Mouse (Mus musculus) ES-CJ7 (cell line): ENCODE measurements around the gene Cyp24a1.

Experiments
- DNase-seq: peaks from one replicate; pipeline ENCODE4 v3.0.0; 2011; ENCODE audit warnings: low read depth, low spot score

Gene Cyp24a1

GRCm38 (mm10) chr2:170497091-170497566 is at the start of gene Cyp24a1:
Cyp24a1 (minus strand) TSS chr2:170497145.
- peak; percentile 58 for DNase-seq

DNA sequence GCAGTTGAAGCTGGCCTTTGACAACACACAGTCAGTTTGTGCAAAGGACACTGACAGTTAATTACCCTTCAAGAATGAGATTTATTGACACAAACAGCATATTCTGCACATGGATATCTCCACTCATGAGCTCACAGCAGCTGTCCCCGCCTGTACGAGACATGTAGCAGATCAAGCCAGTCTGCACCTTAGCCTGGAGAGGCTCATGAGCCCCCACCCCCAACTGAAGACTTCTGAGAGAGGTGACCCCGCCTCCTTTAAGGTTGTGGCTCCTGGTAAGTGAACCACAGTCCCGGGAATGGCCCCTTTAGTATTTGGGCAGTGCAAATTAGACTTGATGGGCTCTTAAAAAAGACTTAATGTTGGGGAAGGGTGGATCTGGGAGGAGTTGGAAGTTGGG is 48.8 kb upstream of the Cyp24a1 start:
- DNase-seq = no peak

DNA sequence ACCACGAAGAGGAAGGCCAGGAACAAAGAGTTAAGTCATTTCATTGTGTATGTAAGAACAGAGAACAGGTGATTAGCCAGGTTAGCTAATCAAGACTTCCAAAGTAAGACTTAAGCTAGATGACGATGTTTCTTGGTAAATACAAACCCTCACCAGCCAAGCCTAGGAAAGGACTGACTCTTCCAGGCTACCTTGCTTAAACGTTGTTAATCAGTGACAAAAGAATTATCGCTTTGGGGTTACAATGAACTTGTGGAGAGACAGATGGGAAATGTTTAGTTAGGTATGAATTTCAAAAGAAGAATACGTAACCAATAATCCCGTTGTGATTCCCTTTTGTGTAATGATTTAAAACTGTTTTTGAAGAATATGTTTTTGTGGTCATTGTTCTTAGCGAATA is 48.0 kb upstream of the Cyp24a1 start:
- no peak for DNase-seq

DNA sequence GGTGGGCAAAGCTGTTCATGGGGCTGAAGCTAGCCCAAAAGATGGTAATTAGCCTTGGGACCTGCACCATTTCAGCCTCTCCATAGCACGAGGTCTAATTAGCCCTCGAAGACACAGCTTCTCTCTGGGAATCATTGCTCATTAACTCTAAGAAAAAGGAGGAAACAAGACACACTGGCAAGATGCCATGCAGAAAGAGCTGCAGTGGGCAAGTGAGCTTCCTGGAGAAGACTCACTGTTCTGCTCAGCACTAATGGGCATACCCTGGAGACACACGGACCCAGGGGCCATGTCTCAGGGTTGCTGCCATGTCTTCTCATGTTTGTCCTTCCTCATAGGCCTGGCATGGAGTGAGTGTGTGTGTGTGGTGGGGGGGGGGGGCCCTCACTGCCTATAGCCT is 47.2 kb upstream of the Cyp24a1 start:
- DNase-seq = no peak

GRCm38 (mm10) chr2:170543625-170544024 is 46.7 kb upstream of the Cyp24a1 start:
- DNase-seq = no peak

- DNase-seq = no peak
These were observed 42.3 kb upstream of the Cyp24a1 start for GRCm38 (mm10) chr2:170539211-170539610.

DNA sequence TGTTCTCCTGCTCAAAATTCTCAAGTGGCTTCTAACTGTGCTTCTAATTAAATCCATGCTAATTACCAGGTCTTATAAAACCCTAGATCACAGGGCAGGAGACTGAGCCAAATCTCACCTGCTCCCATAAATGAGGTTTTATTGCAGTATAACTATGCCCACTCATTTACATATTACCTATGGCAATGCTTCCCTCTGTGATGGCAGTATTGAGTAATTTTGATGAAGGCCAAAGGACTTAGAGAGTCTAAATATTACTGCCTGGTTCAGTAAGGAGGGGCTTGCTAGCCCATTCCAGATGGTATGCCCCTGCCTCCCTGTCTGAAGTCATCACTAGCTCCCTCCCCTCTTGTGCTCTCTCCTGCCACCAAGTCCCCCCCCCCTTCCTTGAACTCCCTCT is 38.9 kb upstream of the Cyp24a1 start:
- DNase-seq = no peak

- no peak for DNase-seq
These were observed 37.8 kb upstream of the Cyp24a1 start for GRCm38 (mm10) chr2:170534803-170535174.

- no peak for DNase-seq
These were observed 37.3 kb upstream of the Cyp24a1 start for GRCm38 (mm10) chr2:170534116-170534802.

DNA sequence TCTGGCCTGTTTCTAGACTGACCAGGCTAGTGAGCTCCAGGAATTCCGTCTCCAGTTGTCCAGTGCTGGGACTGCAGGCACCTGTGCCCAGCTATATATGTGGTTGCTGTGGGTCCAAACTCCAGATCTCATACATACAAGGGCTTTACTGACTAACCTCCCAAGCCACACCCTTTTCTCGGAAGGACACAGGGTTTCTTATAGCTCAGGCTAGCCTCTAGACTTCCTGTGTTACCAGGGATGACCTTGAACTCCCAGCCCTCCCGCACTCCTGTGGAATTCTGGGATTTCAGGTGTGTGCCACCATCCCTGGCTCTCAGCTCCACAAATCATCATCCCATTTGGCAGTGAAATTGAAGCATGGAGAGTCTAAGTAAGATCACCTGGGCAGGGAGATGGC is 33.3 kb upstream of the Cyp24a1 start:
- DNase-seq = peak; percentile 85

- peak; percentile 96 for DNase-seq
These were observed 32.8 kb upstream of the Cyp24a1 start for GRCm38 (mm10) chr2:170529766-170530165.

GRCm38 (mm10) chr2:170528061-170528460 is 31.1 kb upstream of the Cyp24a1 start:
- DNase-seq = no peak

DNA sequence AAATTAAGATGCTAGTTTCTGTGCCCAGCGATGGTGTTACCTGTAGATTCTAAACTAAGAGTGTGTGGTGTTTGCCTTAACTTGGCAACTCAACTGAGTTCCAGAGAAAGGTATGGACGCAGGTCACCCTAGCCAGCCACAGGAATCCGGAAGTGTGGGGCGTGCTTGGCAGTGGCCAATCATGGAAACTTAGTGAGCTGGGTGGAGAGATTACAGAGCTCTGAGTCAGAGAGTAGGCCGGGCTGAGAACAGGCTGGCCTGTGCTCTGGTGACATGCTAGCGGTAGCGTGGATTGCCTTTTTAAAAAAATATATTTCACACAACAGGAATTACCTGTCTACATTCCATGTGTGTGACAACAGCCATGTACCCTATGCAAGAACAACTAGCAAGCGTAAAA is 29.6 kb upstream of the Cyp24a1 start:
- DNase-seq = peak; percentile 47

- peak; percentile 75 for DNase-seq
These were observed 23.5 kb upstream of the Cyp24a1 start for GRCm38 (mm10) chr2:170520321-170520971.

- DNase-seq = no peak
These were observed 16.8 kb upstream of the Cyp24a1 start for GRCm38 (mm10) chr2:170513756-170514155.

DNA sequence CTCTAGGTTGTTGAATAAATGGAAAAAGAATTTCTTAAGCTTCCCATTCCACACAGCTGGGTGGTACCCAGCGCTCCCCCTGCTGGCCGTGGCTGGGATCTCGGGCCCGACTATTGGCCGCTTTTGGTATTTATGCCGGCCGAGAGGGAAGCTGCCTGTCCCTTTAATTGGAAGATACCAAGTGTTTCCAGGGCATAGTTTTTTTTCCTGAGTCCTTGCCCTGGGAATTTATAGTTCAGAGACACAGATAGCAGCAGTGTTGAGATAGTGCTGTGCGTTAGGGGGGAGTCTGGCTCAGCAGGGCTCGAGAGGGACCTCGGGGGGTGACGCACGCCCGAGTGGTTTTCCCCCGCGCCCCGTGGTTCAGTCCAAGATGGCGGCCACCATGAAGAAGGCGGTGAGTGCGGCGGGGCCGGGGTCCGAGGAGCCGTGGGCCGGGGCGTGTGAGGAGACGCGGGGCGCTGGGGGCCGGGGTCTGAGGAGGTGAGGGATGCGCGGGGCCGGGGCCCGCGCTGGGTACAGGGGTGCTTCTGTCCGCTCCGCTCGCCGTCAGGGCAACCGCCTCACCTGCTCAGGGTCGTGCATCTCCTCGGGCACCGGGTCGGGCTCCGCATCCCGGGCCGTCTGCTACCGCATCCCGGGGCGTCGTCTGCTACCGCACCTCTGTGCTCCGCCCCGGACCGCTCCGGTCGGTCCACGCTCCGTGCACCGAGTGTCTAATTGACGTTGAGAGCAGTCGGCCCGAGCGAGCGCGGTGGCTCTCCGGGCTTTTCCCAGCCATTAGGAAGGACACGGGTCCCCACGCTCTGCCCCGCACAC is 14.3 kb upstream of the Cyp24a1 start:
- DNase-seq = peak; percentile 89

DNA sequence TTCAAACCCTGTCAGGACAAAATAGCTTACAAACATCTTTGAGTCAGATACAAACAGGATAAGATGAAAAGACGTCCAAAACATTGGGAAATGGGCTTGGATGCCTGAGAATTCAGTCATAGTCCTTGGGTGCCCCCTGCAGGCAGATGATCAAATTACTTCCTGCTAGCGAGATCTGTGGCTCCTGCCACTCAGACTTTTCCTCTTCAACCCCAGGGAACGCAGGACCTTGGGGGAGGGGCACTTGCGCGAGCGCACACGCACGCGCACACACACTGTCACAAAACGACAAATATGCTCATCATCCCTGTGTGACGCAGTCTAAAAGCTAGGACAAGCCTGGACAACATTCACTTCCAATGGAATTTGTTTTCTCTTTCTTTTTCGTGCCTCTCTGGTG is 11.9 kb upstream of the Cyp24a1 start:
- peak; percentile 89 for DNase-seq

DNA sequence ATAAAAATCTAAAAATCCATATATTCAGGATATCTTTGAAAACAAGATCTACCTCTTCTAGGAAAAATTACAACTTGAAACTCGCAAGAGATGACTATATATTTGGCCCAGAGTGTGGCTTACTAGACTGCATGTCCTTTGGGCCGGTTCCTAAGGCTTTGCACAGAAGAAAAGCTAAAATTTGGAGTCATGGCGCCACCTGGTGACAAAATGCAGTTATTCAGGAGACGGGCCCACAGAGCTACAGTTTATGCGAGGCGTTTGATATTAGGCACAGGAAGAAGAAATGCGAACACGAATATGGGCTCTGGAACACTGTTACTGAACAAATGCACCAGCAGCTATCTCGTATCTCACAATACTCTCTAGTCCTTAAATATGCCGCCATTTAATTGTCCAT is 10.8 kb upstream of the Cyp24a1 start:
- DNase-seq = peak; percentile 73

DNA sequence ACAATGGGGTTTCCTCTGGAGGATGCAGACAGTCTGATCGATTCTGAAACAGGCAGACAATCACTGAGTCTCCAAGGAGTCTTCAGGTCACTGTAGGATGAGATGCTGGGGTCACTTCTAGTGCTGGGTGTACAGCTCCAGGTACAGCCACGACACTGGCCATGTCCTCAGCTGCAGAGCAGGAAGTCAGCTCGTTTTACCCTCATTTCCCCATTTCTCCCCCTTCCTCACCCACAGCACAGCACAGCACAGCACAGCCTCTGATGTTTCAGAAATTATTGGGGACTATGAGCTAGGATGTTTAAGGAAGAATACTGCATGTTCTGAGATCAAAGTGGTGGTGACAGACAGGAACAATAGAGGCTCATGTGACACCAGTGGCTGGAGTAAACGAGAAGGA is 7.0 kb upstream of the Cyp24a1 start:
- DNase-seq = no peak

- DNase-seq = no peak
These were observed 6.4 kb upstream of the Cyp24a1 start for GRCm38 (mm10) chr2:170503343-170503742.

DNA sequence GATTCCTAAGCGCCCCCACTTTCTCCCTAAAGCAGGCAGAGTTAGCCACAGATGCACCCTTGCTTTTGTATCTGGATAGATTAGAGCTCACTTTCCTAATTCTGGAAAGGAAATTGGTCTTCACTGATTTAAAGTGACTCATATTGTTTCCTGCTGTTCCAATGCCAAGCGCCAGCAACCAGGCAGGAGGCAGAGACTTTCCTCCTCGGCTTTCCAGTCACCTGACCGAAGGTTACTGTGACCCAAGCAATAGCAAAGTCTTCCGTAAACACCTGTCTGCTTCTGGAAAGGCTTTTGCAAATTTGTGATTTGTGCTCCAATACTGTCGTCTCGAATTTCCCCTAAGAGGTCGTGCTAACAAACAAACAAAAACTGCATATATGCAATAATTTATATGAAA is 1.1 kb upstream of the Cyp24a1 start:
- no peak for DNase-seq

- no peak for DNase-seq
These were observed 603 bp downstream of the Cyp24a1 start, which contains the start of gene Pfdn4 for GRCm38 (mm10) chr2:170496154-170496930. Pfdn4 (plus strand) TSS chr2:170496428.
